Mouse (Mus musculus) layer of hippocampus, adult 9-10 months (tissue): ENCODE measurements around the gene Prpf38b.
"Not testable (repeated sequence)": the region's sequence is repeated elsewhere in the genome, so short reads cannot be mapped to it uniquely, and the experiment has no call there.

Source experiments
- DNase-seq: peaks from one replicate; pipeline ENCODE4 v3.0.0; 2022; ENCODE audit warnings: low spot score

The Prpf38b gene

DNA sequence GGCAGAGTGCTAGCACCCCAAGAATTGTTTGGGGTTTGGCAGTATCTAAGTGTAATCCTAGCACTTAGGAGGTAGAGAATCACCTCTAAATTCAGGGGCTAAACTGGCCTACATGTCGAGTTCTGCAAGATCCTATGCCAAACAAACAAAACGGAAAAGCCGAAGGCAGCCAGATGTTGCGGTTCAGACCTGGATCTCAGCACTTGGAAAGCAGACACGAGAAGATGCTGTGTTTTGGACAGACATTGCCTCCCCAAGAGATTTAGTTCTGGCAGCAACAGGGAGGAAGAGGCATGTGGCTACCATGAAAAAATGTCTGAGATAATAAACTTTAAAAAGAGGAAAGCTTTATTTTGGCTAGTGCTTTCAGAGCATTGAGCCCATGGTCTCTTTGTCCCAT is 10.8 kb downstream of the Prpf38b start:
- DNase-seq: no peak

DNA sequence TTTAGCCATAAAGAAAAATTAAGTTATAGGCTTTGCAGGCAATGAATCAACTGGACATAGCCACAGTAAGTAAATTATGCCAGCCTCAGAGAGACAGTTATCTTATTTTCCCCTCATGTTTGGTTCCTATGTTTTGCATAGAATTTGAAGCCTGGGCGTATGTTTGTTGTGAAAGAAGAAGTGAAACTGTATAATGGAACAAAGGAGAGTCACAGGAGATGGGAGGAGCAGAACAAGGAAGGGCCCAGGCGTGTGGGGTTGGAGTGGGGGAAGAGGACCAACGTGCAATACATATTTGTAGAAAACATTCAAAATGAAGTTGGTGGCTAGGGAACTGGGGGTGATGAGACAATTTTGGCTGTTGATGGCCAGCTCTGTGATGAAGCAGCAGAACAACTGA is 11.4 kb downstream of the Prpf38b start:
- DNase-seq: no peak

DNA sequence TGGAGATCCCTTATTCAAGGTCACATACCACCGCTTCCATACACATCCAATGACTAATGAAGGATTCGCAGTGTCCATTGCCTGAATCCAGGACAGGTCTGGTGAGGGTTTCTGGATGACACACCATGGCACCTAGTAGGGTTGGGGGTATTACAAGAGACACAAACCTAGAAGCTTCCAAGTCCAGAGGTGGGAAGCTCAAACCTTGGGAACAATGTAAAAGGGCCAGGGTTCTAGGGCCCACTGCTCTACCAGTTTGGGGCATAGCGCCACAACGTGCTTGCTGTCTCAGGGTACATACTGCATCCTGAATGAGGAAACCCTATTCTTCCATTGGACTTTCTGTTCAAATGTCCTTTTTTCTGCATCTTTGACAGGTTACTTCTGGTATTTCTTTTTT is 12.9 kb downstream of the Prpf38b start:
- DNase-seq: no peak

DNA sequence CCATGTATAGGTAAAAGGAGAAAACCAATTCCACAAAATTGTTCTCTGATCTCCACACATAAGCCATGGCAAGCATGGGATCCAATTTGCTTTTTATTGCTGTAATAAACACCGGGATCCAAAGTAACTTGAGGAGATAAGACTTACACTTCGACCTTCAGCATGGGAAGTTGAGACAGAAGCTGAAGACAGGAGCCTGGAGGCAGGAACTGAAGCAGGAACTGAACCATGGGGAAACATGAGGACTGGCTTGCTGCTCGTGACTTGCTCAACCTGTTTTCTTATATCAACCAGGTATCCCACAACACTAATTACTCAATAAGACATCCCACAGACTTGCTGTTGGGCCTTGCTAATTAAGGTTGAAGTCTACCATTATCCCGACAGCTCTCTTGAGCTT is 18.6 kb downstream of the Prpf38b start:
- DNase-seq: no peak

DNA sequence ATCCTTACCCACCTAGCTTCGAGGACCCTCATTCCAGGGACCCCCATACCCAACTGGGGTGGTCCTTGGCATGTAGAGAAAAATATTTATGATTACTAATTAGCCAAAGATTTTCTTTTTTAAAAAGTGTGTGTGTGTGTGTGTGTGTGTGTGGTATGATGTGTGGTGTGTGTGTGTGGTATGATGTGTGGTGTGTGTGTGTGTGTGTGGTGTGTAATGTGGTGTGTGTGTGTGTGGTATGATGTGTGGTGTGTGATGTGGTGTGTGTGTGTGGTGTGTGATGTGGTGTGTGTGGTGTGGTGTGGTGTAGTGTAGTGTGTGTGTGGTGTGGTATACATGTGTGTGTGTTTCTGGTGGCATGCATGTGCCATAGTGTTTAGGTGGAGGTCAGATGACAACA is 19.4 kb downstream of the Prpf38b start:
- no peak for DNase-seq

DNA sequence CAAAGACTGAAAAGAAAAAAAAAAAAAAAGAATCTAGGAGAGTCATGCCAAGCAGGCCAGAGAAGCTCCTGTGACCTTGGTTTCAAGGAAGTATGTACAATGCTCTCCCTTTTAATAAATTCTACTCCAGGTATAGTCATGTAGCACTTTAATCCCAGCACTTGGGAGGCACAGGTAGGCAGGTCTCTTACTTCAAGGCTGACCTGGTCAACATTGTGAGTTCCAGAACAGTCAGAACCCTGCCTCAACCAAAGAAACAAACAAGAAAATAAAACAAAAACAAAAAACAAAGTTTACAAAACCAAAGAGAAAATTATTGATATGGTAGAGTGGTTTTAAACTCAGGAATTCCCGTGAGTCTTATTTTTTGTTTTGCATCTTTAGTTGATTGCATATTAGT is 21.6 kb downstream of the Prpf38b start, which contains the start of gene Fndc7:
TSS of gene Fndc7 (minus strand) at position 101 of the 400 bp plus-strand sequence.
- no peak for DNase-seq

DNA sequence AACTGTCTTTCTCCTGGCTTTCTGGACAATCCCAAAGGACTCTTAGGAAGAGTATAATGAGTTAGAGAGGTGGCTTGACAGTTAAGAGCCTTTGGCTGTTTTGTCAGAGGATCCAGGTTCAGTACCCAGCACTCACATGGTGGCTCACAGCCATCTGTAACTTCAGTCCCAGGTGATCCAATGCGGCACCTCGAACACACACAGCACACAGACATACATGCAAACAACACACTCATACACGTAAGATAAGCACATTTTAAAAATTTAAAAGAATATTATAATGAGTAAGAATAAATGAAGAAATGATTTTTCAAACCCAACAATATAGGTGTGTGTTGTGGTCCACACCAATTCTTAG is 23.9 kb downstream of the Prpf38b start:
- DNase-seq: no peak

DNA sequence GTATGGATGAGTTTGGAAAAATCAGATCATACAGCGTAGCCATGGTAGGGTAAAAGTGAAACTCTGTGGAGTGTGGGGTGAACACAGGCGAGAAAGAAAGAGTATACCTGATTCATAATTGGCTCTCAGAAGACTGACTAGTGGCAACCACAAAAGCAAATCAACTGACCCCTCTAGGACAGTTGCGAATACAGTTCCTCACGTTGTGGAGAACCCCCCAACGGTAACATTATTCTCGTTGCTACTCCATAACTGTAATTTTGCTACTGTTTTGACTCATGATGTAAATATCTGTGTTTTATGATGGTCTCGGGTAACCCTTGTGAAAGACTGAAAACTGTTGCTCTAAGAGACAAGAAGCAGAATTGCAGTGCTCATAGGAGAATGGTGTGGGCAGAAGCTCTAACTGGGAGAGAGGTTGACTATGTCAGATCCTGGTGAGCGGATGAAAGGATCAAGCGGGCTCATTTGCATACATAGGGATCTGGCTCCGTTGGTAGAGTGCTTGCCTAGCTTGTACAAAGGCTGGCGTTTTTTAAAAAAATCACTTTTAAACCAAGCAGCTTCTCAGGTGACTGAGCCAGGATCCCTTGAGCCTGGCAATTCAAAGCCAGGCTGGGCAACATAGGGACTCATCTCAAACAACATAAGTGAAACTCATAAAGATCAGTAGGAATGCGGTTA is 24.5 kb downstream of the Prpf38b start:
- DNase-seq: no peak

DNA sequence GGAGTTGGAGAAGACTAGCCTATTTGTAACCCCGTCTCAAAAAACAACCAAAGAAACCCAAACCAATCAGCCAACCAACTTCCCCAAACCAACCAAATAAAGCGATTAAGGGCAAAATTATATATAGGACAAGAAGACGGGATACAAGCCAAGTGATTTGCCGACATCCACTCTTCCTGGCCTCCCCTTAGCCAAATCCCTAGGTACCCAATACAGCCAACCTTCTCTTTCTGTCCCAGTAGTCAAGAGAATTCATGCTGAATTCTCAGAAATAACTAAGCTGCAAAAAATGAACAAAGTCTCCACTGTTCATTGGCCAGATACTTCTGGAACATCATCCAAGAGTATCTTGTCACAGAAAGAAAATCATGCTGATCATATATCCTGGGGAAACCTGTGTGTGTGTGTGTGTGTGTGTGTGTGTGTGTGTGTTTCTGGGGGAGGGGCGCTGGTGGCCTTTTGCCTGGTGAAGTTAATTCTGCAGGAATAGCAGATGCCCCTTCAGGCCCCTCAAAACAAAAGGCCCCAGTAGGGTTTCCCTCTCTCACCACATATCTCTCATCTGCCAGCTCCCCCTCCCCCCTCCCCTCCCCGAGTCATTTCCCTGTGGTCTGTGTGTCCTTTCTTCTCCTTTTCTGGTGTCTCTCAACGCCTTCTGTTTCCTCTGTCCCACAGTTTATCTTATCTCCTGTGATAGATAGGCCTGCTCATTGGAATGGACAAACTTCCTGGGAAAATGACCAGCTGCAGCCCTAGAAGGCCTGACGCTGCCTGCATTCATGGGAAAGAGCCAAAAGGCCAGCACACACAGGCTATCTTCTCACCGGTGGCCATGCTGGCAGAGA is 25.6 kb downstream of the Prpf38b start:
- DNase-seq: no peak

DNA sequence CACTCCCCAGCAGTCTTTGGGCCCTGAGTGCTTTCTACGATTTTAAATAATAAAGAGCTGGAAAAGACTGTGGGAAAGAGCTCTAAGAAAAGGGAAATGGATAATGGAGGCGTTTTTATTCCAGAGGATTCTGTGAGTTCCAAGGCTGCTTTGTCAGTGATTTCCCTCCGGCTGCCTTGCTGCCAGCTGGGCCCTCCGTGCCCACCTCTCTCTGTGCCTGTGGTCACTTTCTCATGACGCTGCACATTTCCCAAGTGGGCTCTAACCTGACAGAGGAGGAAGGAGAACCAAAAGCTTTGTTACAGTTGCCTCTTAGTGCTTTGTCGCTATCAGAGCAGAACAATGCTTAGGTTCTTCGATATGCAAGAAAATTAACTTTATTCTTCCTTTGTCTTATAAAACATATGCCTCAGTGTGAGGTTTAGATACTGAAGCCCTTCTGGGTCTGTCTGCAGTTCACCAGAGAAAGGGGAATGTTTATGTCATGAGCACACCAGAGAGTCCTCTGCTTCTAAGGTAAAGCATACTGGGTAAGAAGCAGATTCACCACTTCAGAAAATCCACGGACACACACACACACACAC is 26.7 kb downstream of the Prpf38b start:
- DNase-seq: no peak

DNA sequence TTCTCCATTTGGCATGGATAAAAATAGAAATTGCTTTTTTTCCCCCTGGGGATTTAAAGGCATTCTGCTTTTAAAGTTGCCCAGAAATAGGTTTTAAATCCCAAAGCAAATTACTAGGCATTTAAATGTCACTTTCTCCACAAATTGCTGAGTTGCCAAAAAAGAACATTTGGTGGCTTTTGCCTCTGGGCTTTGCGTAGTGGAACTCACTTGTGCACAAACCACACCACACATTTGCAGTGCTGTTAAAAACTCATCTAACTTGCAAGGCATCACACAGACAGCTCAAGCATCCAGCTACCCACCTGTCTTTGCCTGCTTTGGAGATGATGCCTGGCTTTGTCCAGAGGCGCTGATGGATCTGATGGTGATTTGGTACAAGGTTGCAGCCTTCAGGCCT is 28.5 kb downstream of the Prpf38b start:
- no peak for DNase-seq

DNA sequence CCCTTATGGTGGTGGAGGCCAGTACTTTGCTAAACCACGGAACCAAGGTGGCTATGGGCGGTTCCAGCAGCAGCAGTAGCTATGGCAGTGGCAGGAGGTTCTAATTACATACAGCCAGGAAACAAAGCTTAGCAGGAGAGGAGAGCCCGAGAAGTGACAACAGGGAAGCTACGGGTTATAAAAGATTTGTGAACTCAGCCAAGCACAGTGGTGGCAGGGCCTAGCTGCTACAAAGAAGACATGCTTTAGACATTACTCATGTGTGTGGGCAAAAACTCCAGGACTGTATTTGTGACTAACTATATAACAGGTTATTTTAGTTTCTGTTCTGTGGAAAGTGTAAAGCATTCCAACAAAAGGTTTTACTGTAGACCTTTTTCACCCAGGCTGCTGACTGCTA is 29.7 kb downstream of the Prpf38b start:
- not testable (repeated sequence) for DNase-seq

DNA sequence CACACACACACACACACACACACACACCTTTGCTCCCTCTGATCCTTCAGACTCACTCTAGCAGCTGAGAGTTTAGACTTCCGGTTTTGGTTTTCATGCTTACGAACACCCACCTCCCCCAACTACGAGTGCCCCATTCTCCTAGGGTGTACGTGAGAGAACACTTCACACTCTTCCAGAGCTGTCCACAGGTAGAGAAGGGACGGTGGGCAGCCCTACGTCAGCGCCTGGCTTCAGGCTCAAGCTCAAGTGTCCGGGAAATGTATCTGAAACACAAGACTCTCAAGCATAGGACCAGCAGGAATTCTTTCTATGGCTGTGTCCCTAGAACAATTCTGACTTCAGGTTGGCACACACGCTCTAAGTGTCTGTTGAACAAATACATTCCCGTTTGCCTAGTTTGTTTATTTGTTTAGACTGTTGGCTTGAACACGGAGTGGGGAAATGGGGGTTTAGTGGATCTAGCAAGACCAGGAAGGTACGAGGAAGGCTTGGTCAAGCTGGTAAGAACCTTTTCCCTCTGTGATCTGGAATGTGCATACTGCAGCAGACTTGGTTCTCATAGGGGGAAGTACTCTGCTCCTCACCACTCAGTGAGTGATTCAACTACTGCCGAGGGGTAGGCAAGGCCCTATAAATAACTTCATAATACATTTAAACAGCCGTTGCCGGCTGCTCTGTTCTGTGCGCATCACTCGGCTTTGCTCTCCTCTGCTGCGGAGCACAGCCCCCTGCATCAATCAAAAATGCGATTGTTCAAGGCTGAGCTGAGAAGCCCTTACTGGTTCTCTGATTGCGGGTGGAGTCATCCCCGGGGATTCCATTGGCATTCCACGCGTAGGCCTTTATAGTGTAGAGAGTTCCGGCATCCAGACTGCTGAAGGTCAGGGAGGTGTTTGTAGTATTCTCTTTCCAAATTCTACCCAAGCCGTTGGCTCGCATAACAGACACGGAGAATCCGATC is 30.7 kb downstream of the Prpf38b start:
- DNase-seq: peak; percentile 42

DNA sequence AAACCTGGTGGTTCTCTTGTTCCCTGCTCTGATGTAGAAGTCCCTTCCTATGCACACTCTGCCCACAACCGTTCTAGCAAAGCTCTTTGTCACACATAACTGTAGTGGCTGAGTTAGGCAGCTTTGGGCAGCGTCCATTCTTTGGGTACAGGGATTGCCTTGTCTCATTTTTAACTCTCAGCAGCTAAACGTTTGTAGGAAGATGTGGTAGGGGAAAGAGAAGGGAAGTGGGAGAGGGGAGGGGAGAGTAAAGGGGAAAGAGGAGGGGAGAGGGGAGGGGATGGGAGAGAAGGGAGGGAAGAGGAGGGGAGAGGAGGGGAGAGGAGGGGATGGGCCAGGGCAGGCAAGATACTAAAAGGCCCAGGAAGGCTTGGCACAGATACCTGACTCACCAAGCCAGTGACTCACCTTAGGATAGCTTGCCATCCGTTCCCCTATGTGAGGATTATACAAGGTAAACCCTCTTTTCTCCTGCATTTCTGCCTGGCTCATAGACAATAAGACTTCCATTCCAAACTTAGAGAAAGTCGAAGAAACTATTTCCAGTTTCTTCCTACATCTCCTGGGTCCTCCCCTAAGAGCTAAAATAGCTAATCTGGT is 31.6 kb downstream of the Prpf38b start:
- DNase-seq: no peak

DNA sequence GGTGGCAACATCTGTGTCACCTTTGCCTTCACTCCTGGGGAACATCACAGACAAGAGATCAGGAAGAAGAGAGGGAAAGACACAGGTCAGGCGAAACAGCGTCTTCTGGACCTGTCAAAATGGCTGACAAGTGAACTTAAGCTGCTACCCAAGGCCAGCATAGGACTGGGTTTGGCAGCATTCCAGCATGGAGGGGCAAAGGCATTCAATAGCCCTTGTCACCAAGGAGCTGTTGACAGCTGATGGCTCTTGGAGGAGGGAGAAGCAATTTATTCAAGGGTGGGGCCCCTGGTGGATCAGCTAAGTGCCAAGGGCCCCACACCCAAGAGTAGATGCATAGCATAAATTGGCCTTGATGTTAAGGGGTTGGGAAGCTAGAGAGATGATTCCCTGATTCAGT is 32.4 kb downstream of the Prpf38b start:
- DNase-seq: no peak

DNA sequence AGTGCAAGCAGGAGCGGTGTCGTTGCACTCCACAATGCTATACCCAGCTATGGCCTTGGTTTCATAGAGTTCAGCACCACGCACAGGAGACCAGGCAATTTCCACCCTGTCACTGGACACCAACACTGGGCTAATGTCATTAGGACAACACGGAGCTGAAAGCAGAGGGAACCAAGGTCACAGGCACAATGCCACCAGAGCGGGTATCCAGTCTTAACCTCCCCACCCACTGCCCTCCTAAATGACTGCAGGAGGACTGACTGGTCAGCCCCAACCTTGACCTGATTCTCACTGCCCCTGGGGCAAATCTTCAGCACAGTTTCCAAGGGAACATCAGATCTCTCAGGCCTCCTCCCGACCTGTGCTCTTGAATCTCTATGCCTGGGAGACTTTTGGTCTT is 40.9 kb downstream of the Prpf38b start:
- DNase-seq: no peak

DNA sequence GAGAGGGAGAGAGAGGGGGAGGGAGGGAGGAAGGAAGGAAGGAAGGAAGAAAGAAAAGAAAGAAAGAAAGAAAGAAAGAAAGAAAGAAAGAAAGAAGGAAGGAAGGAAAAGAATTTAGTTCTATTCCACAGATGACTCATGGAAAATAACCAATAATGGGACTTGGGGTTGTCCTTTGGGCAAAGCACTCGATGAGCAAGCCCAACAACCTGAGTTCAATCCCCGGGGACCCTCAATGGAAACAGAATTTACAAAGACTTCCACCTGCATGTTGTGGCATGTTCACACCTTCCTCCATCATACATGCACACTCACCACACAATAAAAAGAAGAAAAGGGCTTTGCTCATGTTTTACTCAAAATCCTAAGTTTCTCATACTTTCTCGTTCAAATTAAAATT is 44.1 kb downstream of the Prpf38b start:
- no peak for DNase-seq

DNA sequence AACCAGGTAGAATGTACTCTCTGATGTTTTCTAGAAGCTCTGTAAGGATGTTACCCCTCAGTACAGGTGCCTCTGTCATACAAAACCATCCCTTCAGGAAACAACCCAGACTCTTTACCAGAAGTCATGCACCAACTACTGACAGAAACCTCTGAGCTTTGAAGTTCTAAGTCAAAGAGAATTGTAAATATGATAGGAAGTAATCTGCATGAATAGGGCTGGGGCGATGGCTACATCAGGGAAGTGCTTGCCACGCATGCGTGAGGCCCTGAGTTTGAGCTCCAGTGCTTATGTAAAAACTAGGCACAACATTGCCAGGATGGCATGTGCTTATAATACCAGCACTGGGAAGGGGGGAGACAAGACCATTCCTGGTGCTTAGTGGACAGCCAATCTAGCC is 45.9 kb downstream of the Prpf38b start:
- DNase-seq: no peak

DNA sequence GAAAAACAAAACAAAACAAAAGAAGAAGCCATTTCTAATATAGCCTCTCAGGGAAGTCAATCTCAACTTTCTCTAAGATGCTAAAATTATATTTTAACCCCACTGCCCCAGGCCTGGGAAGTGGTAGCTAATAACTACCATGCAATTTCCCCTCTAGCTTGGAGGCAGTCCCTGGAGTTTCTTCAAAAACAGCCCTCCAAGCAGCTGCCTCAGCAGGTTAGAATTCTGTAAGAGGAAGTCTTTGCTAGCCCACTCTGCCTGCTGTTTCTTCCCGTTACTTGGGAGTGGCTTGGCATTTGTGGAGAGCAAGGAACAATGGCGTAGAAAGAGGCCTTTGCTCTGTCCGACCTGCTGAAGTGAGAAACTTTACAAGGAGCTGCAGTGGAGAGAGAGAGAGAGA is 46.4 kb downstream of the Prpf38b start:
- DNase-seq: no peak

DNA sequence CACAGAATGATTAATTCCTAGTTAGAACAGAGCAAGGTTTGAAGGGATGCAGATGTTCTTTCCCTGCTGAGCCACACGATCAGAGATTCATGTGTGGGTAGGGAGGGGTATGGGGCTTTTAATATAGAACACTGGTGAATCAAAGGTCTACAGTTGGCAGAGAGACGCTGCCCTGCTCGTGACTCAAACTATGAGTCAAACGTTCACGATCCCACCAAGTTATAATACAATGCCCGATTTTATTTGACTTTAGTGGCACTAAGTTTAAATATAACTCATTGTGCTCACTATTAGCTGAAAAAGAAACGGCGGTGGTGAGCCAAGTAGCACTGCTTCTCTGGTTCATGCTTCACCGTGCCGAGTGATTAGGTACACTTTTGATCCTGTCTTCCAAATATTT is 48.4 kb downstream of the Prpf38b start:
- DNase-seq: no peak

DNA sequence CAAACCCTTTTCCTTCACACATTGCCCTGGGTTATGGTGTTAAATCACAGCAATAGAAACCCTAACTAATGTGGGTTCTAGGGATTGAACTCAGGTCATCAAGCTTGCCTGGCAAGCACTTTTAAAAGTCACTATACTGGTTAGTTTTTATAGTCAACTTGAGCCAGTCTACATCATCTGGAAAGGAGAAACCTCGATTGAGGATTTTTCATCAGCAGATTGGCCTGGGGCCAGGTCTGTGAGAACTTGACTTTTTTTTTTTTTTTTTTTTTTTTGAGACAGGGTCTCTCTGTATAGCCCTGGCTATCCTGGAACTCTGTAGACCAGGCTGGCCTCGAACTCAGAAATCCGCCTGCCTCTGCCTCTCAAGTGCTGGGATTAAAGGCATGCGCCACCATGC is 49.2 kb downstream of the Prpf38b start:
- not testable (repeated sequence) for DNase-seq

DNA sequence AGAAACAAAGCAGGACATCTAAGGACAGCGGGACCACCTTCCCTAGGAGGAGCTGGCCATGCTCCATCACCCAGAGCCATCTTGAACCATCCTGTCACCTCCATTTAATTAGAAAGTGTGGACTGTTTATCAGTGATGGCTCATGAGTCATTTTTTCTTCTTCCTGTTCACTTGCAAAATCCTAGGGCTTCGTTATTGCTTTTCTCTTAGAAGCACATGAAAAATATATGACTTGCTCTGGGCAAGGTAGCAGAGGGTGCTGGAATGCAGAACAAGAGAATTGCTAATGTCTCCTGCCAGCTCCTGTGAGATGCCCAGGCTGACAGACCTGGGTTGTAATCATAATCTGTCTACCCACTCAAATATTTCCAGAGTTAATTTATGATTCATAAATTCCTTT is 50.7 kb downstream of the Prpf38b start:
- DNase-seq: no peak
